Mouse (Mus musculus) small intestine, adult 2 months (tissue): Measurements from ENCODE around the gene Klc2. TPM values are rescaled to one million over a fixed set of nuclear protein-coding genes. Genes with fewer than 3 reads are reported as not detected.

Experiments used
- H3K27ac ChIP-seq: fragments of 200-500 bp; 2 replicates; pipeline ENCODE4 v1.5.1; 2012; ENCODE audit warnings: low read depth, low read length, control low read depth, inconsistent platforms; ENCODE audit not compliant: insufficient read depth
- H3K27me3 ChIP-seq: fragments of 200-500 bp; 2 replicates; pipeline ENCODE4 v1.6.1; 2012; ENCODE audit warnings: mild to moderate bottlenecking, moderate library complexity, low read length, inconsistent platforms; ENCODE audit not compliant: control insufficient read depth, insufficient read depth
- H3K36me3 ChIP-seq: fragments of 200-500 bp; 2 replicates; pipeline ENCODE4 v1.6.1; 2012; ENCODE audit warnings: mild to moderate bottlenecking, low read length, control low read depth, inconsistent platforms; ENCODE audit not compliant: control insufficient read depth, insufficient read depth
- H3K4me1 ChIP-seq: fragments of 200-500 bp; 2 replicates; pipeline ENCODE4 v1.6.1; 2012; ENCODE audit warnings: low read length, inconsistent platforms, mixed read lengths; ENCODE audit not compliant: control insufficient read depth, insufficient read depth, insufficient read length
- H3K4me3 ChIP-seq: fragments of 200-500 bp; 2 replicates; pipeline ENCODE4 v1.5.1; 2012; ENCODE audit warnings: low read depth, mild to moderate bottlenecking, control low read depth, inconsistent platforms, low read length, moderate library complexity
- CTCF ChIP-seq: fragments of 200-500 bp; IDR thresholded peaks from 2 replicates; pipeline ENCODE4 v1.5.1; 2012; ENCODE audit warnings: low read depth, mild to moderate bottlenecking, control low read depth, inconsistent platforms, low read length, moderate library complexity, mixed read lengths; ENCODE audit not compliant: insufficient replicate concordance, insufficient read length; ENCODE audit errors: extremely low read depth
- POLR2A ChIP-seq: fragments of 200-500 bp; IDR thresholded peaks from 2 replicates; pipeline ENCODE4 v1.6.1; 2012; ENCODE audit warnings: low read depth, mild to moderate bottlenecking, control low read depth, inconsistent platforms, low read length, moderate library complexity
- WGBS: fragments of 180-500 bp; shearing (Covaris S2); methylation state at CpG from one replicate; pipeline ENCODE4 v1.1.7; 2018; 5-methylcytosine and 5-hydroxymethylcytosine counted together
- polyA plus RNA-seq: library from polyadenylated mRNA; depleted of rRNA; stranded (reverse); fragments of >200 nt; gene quantifications from 2 replicates; pipeline ENCODE4 v1.2.3, GENCODE M21; 2012

The Klc2 gene
- polyA plus RNA-seq, 1 experiment = 19.8 TPM

GRCm38 (mm10) chr19:5082596-5082995 is 35.8 kb downstream of the Klc2 start:
- 56% methylated on average over 24 of the region's 24 CpGs for WGBS
- Histone ChIP-seq H3K36me3 (no peaks in the 10 kb centered on the region), H3K27me3 (peaks cover 34% of the 10 kb centered on the region), H3K4me3 (no peak overlapping the region), H3K27ac (no peak overlapping the region), H3K4me1 (peaks cover 16% of the 10 kb centered on the region)
- no peak for TF ChIP-seq CTCF
- TF ChIP-seq POLR2A = no peak

GRCm38 (mm10) chr19:5082005-5082404 is 36.4 kb downstream of the Klc2 start:
- Histone ChIP-seq H3K27ac (no peak overlapping the region), H3K27me3 (peaks cover 34% of the 10 kb centered on the region), H3K36me3 (no peaks in the 10 kb centered on the region), H3K4me1 (peaks cover 11% of the 10 kb centered on the region), H3K4me3 (no peak overlapping the region)
- WGBS = 58% methylated on average over 18 of the region's 18 CpGs
- TF ChIP-seq CTCF (no peak), POLR2A (no peak)

- Histone ChIP-seq H3K27ac (no peak overlapping the region), H3K27me3 (peaks cover 25% of the 10 kb centered on the region), H3K4me3 (no peak overlapping the region), H3K4me1 (no peaks in the 10 kb centered on the region), H3K36me3 (no peaks in the 10 kb centered on the region)
- TF ChIP-seq POLR2A (no peak), CTCF (no peak)
- 87% methylated on average over 1 of the region's 1 CpGs for WGBS
Observed at GRCm38 (mm10) chr19:5079279-5079678, 39.1 kb downstream of the Klc2 start.

GRCm38 (mm10) chr19:5073518-5073917 is 44.8 kb downstream of the Klc2 start:
- peaks cover 4% of the 10 kb centered on the region for H3K4me1 ChIP-seq
- WGBS = 9% methylated on average over 5 of the region's 5 CpGs
- no peak for TF ChIP-seq POLR2A
- TF ChIP-seq CTCF = no peak
- no peak overlapping the region for H3K27ac ChIP-seq
- H3K36me3 ChIP-seq = no peaks in the 10 kb centered on the region
- no peak overlapping the region for H3K4me3 ChIP-seq
- peaks cover 10% of the 10 kb centered on the region for H3K27me3 ChIP-seq

- Histone ChIP-seq H3K36me3 (no peaks in the 10 kb centered on the region), H3K4me3 (peak overlapping the region; percentile 63), H3K27me3 (peaks cover 15% of the 10 kb centered on the region), H3K27ac (no peak overlapping the region), H3K4me1 (peaks cover 9% of the 10 kb centered on the region)
- 3% methylated on average over 15 of the region's 15 CpGs for WGBS
- no peak for TF ChIP-seq POLR2A
- peak; percentile 59; the same call in 1 of the 2 replicates for TF ChIP-seq CTCF
Observed at GRCm38 (mm10) chr19:5073028-5073427, 45.3 kb downstream of the Klc2 start.

GRCm38 (mm10) chr19:5072389-5073019 is 45.9 kb downstream of the Klc2 start:
- Histone ChIP-seq H3K4me1 (peaks cover 11% of the 10 kb centered on the region), H3K36me3 (no peaks in the 10 kb centered on the region), H3K27ac (peak overlapping the region; percentile 29), H3K27me3 (peaks cover 21% of the 10 kb centered on the region), H3K4me3 (peak overlapping the region; percentile 63)
- WGBS = 3% methylated on average over 20 of the region's 20 CpGs
- TF ChIP-seq POLR2A = no peak
- no peak for TF ChIP-seq CTCF

- Histone ChIP-seq H3K36me3 (no peaks in the 10 kb centered on the region), H3K27me3 (peaks cover 27% of the 10 kb centered on the region), H3K4me1 (peaks cover 14% of the 10 kb centered on the region), H3K27ac (peak overlapping the region; percentile 29; the same call in 1 of the 2 replicates), H3K4me3 (peak overlapping the region; percentile 63)
- 6% methylated on average over 40 of the region's 40 CpGs for WGBS
- no peak for TF ChIP-seq CTCF
- TF ChIP-seq POLR2A = peak; percentile 42
Observed at GRCm38 (mm10) chr19:5071545-5072369, 46.6 kb downstream of the Klc2 start.
